Mouse (Mus musculus): ENCODE measurements around the gene Mark3.

GRCm38 (mm10) chr12:111592407-111593021 lies 18.2 kb downstream of the Mark3 start:
- TF ChIP-seq GATA1 (IDR thresholded peaks at IDR 0.05; ENCODE audit: borderline replicate concordance, low read length) (no peak), FLI1 (IDR thresholded peaks at IDR 0.05; ENCODE audit: low read length) (no peak)

Data from megakaryocyte, embryonic 14.5 days (primary cell).